Mouse (Mus musculus): ENCODE data around the gene Slc25a41. TPM values are rescaled to one million over a fixed set of nuclear protein-coding genes. Genes with fewer than 3 reads are reported as not detected.

The Slc25a41 gene
- polyA plus RNA-seq, 1 experiment from 2014 or later, result not detected

DNA sequence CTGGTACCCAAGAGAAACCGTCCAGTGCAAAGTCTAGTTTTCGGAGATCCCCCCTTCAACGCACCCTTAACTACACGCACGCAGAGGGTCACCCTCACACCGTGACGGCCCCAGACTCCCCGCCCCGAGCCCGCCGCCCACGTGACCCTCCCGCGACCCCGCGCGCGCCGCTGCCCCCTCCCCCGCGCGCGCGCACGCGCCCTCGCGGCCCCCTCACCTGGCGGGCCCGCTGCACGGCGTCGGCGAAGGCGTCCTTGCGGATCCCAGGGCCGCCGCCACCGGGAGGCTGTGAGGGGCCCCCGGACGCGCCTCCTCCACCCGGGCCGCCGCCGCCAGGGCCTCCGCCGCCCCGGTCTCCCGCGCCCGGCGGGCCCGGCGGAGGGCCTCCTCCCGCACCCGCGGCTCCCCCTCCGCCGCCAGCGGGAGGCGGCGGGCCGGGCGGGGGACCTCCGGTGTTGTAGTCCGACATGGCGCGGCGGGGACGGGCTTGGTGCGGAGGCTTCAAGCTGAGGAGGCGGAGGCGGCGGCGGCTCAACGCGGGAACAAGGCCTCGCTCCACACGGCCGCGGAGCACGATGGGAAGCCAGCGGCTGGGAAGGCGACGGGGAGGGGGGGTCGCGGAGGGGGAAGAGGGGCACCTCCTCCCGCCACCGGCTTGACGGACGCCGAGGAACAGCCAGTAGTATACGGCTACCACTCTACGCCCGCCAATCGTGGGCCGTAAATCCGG is 10.4 kb downstream of the Slc25a41 start, which contains the start of gene Khsrp:
Gene Khsrp (minus strand): TSS at position 592 of the 730 bp plus-strand sequence.
- peaks cover 16% of the 10 kb centered on the region for H3K36me3 ChIP-seq (ENCODE audit: control insufficient read depth, insufficient read depth, low read length)
- peak within 1 kb of the TSS; percentile 94 for H3K27ac ChIP-seq (ENCODE audit: low read depth, low read length)
- WGBS, result under 1% methylated on average over 48 of the region's 99 CpGs
- H3K27me3 ChIP-seq (ENCODE audit: control insufficient read depth, insufficient read depth, low read length), result no peaks in the 10 kb centered on the region; the same call in 1 of the 2 replicates
- ATAC-seq (ENCODE audit: low read depth), result no peak
- peak within 1 kb of the TSS; percentile 99 for H3K9ac ChIP-seq (replicated peaks; ENCODE audit: low read depth, low read length)
- H3K4me2 ChIP-seq (ENCODE audit: low read depth, low read length), result peak within 1 kb of the TSS; percentile 99
- H3K4me1 ChIP-seq (ENCODE audit: control insufficient read depth, insufficient read depth, low read length), result peaks cover 12% of the 10 kb centered on the region
- H3K4me3 ChIP-seq (ENCODE audit: low read depth, low read length), result peak within 1 kb of the TSS; percentile 91
- no peaks in the 10 kb centered on the region for H3K9me3 ChIP-seq (ENCODE audit: control insufficient read depth, low read length)

DNA sequence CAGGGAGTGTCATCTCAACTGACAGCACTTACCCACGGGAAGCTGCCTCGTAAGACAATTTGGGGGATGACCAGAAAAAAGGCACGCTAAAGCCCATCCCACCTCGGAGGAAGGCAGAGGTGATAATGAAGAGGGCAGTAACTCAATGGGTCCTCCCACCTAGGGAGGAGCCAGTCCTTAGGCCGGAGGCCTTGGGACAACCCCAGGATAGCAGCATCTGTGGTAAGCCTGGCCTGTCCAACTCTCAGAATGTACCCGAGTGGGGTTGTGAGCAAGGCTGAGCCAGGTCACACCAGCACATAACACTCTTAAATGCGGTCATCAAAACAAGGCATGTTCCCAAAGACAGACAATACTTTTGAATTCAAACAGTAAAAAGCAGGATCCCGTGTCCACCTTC is 11.8 kb downstream of the Slc25a41 start:
- Histone ChIP-seq H3K36me3 (ENCODE audit: control insufficient read depth, insufficient read depth, low read length) (peaks cover 30% of the 10 kb centered on the region), H3K4me1 (ENCODE audit: control insufficient read depth, insufficient read depth, low read length) (peaks cover 12% of the 10 kb centered on the region), H3K4me3 (ENCODE audit: low read depth, low read length) (peak overlapping the region; percentile 91), H3K27me3 (ENCODE audit: control insufficient read depth, insufficient read depth, low read length) (no peaks in the 10 kb centered on the region; the same call in 1 of the 2 replicates), H3K9ac (replicated peaks; ENCODE audit: low read depth, low read length) (peak overlapping the region; percentile 99), H3K4me2 (ENCODE audit: low read depth, low read length) (peak overlapping the region; percentile 99), H3K9me3 (ENCODE audit: control insufficient read depth, low read length) (no peaks in the 10 kb centered on the region), H3K27ac (ENCODE audit: low read depth, low read length) (no peak overlapping the region)
- 37% methylated on average over 8 of the region's 8 CpGs for WGBS
- no peak for ATAC-seq (ENCODE audit: low read depth)

DNA sequence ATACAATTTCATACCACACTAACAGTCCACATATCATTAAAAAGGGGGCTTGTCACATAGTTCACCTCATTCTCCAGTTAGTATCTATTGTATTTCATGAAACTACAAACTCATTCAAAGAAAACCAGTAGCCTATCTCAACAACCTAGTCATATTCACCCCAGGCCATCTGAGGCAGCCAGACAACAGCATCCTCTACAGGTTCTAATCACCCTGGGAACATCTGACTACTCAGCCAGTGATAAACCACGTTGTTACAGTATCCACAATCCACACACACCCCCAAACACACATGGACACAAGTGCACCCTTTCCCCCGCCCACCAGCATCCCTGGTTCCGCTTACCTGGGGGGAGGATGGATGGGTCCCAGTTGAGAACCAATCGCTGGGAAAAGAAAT is 14.0 kb downstream of the Slc25a41 start:
- Histone ChIP-seq H3K36me3 (ENCODE audit: control insufficient read depth, insufficient read depth, low read length) (peaks cover 51% of the 10 kb centered on the region), H3K4me1 (ENCODE audit: control insufficient read depth, insufficient read depth, low read length) (peaks cover 12% of the 10 kb centered on the region), H3K27me3 (ENCODE audit: control insufficient read depth, insufficient read depth, low read length) (no peaks in the 10 kb centered on the region; the same call in 1 of the 2 replicates), H3K4me2 (ENCODE audit: low read depth, low read length) (no peak overlapping the region), H3K9me3 (ENCODE audit: control insufficient read depth, low read length) (no peaks in the 10 kb centered on the region), H3K4me3 (ENCODE audit: low read depth, low read length) (no peak overlapping the region), H3K27ac (ENCODE audit: low read depth, low read length) (no peak overlapping the region), H3K9ac (replicated peaks; ENCODE audit: low read depth, low read length) (no peak overlapping the region)
- ATAC-seq (ENCODE audit: low read depth), result no peak
- 92% methylated on average over 4 of the region's 4 CpGs for WGBS

DNA sequence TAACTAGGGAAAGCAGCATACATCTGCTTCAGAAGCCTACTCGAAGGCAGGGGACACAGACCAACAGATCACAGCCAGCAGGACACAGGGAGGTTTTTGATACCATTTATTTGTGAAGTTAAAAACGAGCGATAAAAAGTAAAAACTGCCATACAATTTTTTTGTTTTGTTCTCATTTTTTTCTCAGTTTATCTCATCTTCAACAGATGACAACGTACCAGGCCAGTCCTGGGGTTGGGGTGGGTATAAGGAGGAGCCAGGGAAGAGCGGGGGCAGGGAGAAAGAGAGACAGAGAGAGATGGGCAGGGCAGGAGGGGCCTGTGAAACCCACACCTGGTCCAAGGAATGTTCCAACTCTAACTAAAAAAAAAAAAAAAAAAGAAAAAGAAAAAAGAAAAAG is 20.5 kb downstream of the Slc25a41 start:
- Histone ChIP-seq H3K27ac (ENCODE audit: low read depth, low read length) (no peak overlapping the region), H3K36me3 (ENCODE audit: control insufficient read depth, insufficient read depth, low read length) (peaks cover 46% of the 10 kb centered on the region), H3K9ac (replicated peaks; ENCODE audit: low read depth, low read length) (no peak overlapping the region), H3K4me2 (ENCODE audit: low read depth, low read length) (no peak overlapping the region), H3K4me3 (ENCODE audit: low read depth, low read length) (no peak overlapping the region), H3K27me3 (ENCODE audit: control insufficient read depth, insufficient read depth, low read length) (no peaks in the 10 kb centered on the region), H3K4me1 (ENCODE audit: control insufficient read depth, insufficient read depth, low read length) (no peaks in the 10 kb centered on the region), H3K9me3 (ENCODE audit: control insufficient read depth, low read length) (no peaks in the 10 kb centered on the region)
- 96% methylated on average over 5 of the region's 5 CpGs for WGBS
- ATAC-seq (ENCODE audit: low read depth), result no peak

DNA sequence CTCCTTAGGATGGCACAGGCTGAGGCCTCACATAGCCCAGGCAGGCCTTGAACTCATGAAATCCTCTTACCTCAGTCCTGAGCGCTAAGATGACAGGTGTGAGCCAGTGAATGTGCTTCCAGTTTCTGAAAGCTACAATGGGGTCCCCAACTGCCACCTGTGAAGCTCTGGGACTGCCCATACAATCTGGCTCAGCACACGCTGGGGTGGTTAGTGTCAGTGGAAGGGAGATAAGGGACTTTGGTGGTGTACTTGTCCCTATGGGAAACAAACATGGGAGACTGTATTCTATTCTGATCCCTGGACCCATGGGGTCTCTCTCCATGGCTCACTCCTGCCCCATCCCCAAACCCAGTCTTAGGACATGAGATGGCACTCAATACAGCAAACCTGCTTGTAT is 21.8 kb downstream of the Slc25a41 start:
- no peaks in the 10 kb centered on the region for H3K4me1 ChIP-seq (ENCODE audit: control insufficient read depth, insufficient read depth, low read length)
- WGBS, result 82% methylated on average over 2 of the region's 2 CpGs

DNA sequence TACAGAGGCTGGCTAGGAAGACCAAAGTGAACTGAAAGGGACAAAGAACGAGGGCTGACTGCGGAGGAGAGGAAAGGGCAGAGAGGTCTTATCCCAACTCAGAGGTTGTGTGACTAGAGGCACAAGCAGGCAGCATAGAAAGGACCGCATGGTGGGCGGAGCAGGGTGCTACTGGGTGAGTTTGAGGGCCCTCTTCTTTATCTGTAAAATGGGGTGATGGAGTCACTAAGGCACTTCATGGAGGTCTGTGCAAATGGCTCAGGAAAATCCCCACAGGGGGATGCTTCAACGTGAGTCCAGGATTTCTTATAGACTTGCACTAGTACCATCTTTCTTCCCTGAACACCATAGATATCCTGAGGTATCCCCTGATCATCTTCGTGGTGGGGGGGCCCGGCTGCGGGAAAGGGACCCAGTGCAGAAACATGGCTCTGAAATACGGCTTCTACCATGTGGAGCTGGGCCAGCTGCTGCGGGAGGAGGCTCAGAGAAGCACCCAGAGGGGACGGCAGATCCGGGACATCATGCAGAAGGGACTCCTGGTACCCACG is 29.1 kb downstream of the Slc25a41 start:
- Histone ChIP-seq H3K4me3 (ENCODE audit: low read depth, low read length) (peak overlapping the region; percentile 51), H3K9me3 (ENCODE audit: control insufficient read depth, low read length) (no peaks in the 10 kb centered on the region), H3K27ac (ENCODE audit: low read depth, low read length) (peak overlapping the region; percentile 96; the same call in 1 of the 2 replicates), H3K9ac (replicated peaks; ENCODE audit: low read depth, low read length) (peak overlapping the region; percentile 73; the same call in 1 of the 2 replicates), H3K4me1 (ENCODE audit: control insufficient read depth, insufficient read depth, low read length) (peaks cover 11% of the 10 kb centered on the region; the same call in 1 of the 2 replicates), H3K36me3 (ENCODE audit: control insufficient read depth, insufficient read depth, low read length) (0 out of 2 replicates have a peak, but pooled peaks cover 2% of the 10 kb centered on the region), H3K4me2 (ENCODE audit: low read depth, low read length) (peak overlapping the region; percentile 61), H3K27me3 (ENCODE audit: control insufficient read depth, insufficient read depth, low read length) (no peaks in the 10 kb centered on the region)
- 79% methylated on average over 13 of the region's 13 CpGs for WGBS
- ATAC-seq (ENCODE audit: low read depth), result no peak

More for the DNA sequence above, 21.8 kb downstream of the Slc25a41 start:
- no peaks in the 10 kb centered on the region for H3K9me3 ChIP-seq (ENCODE audit: control insufficient read depth, low read length)
- H3K27me3 ChIP-seq (ENCODE audit: control insufficient read depth, insufficient read depth, low read length), result no peaks in the 10 kb centered on the region
- H3K4me2 ChIP-seq (ENCODE audit: low read depth, low read length), result no peak overlapping the region
- no peak overlapping the region for H3K27ac ChIP-seq (ENCODE audit: low read depth, low read length)
- no peak for ATAC-seq (ENCODE audit: low read depth)
- no peak overlapping the region for H3K4me3 ChIP-seq (ENCODE audit: low read depth, low read length)
- H3K36me3 ChIP-seq (ENCODE audit: control insufficient read depth, insufficient read depth, low read length), result peaks cover 33% of the 10 kb centered on the region
- no peak overlapping the region for H3K9ac ChIP-seq (replicated peaks; ENCODE audit: low read depth, low read length)

DNA sequence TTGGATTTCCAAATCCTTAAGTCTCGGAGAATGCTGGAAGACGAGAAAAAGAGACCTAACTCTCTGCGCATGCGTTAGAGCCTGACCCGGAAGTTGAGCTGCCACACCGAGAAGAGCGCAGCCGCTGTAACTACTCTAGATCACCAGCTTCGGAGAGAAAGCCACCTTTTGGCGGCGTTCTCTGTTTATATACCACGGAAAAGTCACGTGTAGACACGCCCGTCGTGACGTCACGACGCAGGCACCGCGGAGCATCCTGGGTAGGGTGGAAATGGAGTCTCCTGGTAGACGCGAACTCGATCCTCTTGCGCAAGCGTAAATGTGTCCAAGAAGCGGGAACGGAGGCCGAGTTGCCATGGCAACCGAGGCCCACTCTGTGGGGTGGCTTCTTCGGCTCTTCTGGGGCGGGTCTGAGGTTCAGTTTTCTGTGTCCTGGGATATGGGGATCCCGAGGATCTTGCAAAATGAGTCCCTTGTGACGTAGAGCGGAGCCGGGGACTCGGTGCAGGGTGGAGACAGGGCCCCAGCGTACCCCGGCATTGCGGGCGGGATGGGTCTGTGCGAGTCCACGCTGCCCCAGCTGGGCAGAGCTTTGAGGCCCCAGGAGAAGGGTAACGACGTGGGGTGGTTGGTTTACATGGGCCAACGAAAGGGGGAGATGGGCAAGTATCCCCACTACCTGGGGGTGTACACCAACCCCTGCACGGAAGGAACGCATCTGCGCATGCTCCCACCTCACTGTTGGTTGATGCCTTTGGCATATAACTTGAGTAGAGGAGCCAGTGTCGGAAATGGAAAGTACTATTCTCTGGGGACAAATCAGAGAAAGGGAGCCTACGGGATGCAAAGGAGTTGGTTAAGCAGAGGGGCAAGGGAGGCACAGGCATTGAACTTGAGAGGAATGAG is 30.0 kb downstream of the Slc25a41 start, which contains the start of the genes Gtf2f1 and Gm17949:
Gene Gtf2f1 (minus strand): TSS at position 53 of the 906 bp plus-strand sequence.
Gene Gm17949 (plus strand): TSS at position 234 of the 906 bp plus-strand sequence.
- Histone ChIP-seq H3K9ac (replicated peaks; ENCODE audit: low read depth, low read length) (peak within 1 kb of the TSS; percentile 73), H3K4me2 (ENCODE audit: low read depth, low read length) (peak within 1 kb of the TSS; percentile 61), H3K9me3 (ENCODE audit: control insufficient read depth, low read length) (no peaks in the 10 kb centered on the region), H3K27me3 (ENCODE audit: control insufficient read depth, insufficient read depth, low read length) (no peaks in the 10 kb centered on the region), H3K4me3 (ENCODE audit: low read depth, low read length) (peak within 1 kb of the TSS; percentile 51), H3K4me1 (ENCODE audit: control insufficient read depth, insufficient read depth, low read length) (peaks cover 11% of the 10 kb centered on the region; the same call in 1 of the 2 replicates), H3K36me3 (ENCODE audit: control insufficient read depth, insufficient read depth, low read length) (0 out of 2 replicates have a peak, but pooled peaks cover 2% of the 10 kb centered on the region), H3K27ac (ENCODE audit: low read depth, low read length) (peak within 1 kb of the TSS; percentile 96)
- ATAC-seq (ENCODE audit: low read depth), result peak; percentile 93
- WGBS, result under 1% methylated on average over 51 of the region's 51 CpGs

DNA sequence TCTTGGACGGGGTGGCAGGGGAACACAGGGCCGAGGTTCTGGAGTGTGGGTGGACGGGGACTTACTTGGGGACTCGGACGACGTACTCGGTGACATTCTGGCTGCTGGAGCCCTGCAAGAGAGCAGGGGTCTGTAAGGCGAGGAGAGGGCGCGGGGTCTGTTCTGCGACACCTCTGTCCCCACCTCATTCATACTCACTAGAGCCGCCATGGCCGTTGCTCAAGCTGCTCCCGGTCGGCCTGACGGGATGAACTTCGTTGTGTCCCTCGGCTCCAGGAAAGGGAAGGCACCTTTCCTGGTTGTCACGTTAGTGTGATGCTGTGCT is 30.6 kb downstream of the Slc25a41 start:
- no peaks in the 10 kb centered on the region for H3K27me3 ChIP-seq (ENCODE audit: control insufficient read depth, insufficient read depth, low read length)
- H3K4me3 ChIP-seq (ENCODE audit: low read depth, low read length), result peak overlapping the region; percentile 51
- H3K4me1 ChIP-seq (ENCODE audit: control insufficient read depth, insufficient read depth, low read length), result peaks cover 11% of the 10 kb centered on the region; the same call in 1 of the 2 replicates
- peak overlapping the region; percentile 61 for H3K4me2 ChIP-seq (ENCODE audit: low read depth, low read length)
- H3K36me3 ChIP-seq (ENCODE audit: control insufficient read depth, insufficient read depth, low read length), result peaks cover 5% of the 10 kb centered on the region; the same call in 1 of the 2 replicates
- H3K9ac ChIP-seq (replicated peaks; ENCODE audit: low read depth, low read length), result peak overlapping the region; percentile 58
- H3K27ac ChIP-seq (ENCODE audit: low read depth, low read length), result peak overlapping the region; percentile 30; the same call in 1 of the 2 replicates
- H3K9me3 ChIP-seq (ENCODE audit: control insufficient read depth, low read length), result no peaks in the 10 kb centered on the region
- WGBS, result 1% methylated on average over 19 of the region's 19 CpGs
- ATAC-seq (ENCODE audit: low read depth), result peak; percentile 52
